In genomic region chr11:74954901-74955300, GRCm38 (mm10) we compare ENCODE assay signal across 11 mouse cellular contexts. TPM values are rescaled to one million over a fixed set of nuclear protein-coding genes. Genes with fewer than 3 reads are reported as not detected.
A peak's percentile ranks its signal among the peaks of the same experiment; 100 is the strongest.
DNase-seq lines count a peak whose midpoint lies in the region; ATAC-seq and TF ChIP-seq lines count a peak whose summit lies in the region.
"Had no signal": no experiment of that assay in that cellular context is flagged by ENCODE, and none has a peak within 500 bp of the region (broad histone marks: within the 10 kb centered on the region; RNA-seq: fewer than 3 reads in every experiment).

No protein-coding gene starts in this region.

- no peak for TF ChIP-seq CTCF in gastrocnemius, adult 2 months (IDR thresholded peaks at IDR 0.05)

- no peaks in the 10 kb centered on the region for H3K27me3 ChIP-seq in limb, embryonic 15.5 days
- H3K27me3 ChIP-seq in limb, embryonic 10.5 days (ENCODE audit: low read depth, poor library complexity, severe bottlenecking) = no peaks in the 10 kb centered on the region
- H3K27me3 ChIP-seq in midbrain, embryonic 13.5 days = no peaks in the 10 kb centered on the region
- H3K27me3 ChIP-seq: hindbrain, embryonic 15.5 days; lung, embryonic 15.5 days had no signal

- DNase-seq in limb, embryonic 10.5 days (ENCODE audit: low spot score) = no peak
- peak; percentile 27 for DNase-seq in T-cell, adult 2 months (ENCODE audit: low spot score)
- DNase-seq in cerebellum, adult 9-11 months = peak; percentile 46
- peak; percentile 85 for DNase-seq in large intestine, adult 2 months (ENCODE audit: low read depth, low spot score)
- DNase-seq in gastrocnemius, adult 2 months = no peak
- DNase-seq: forebrain, postnatal 0 days; heart, adult 18-20 months had no signal

- H3K4me2 ChIP-seq in limb, embryonic 15.5 days = no peak overlapping the region
- H3K4me2 ChIP-seq in midbrain, embryonic 13.5 days (replicated peaks) = no peak overlapping the region
- H3K4me2 ChIP-seq: hindbrain, embryonic 15.5 days; lung, embryonic 15.5 days had no signal

- H3K36me3 ChIP-seq in limb, embryonic 15.5 days = peaks cover 17% of the 10 kb centered on the region; the same call in 1 of the 2 replicates
- H3K36me3 ChIP-seq in limb, embryonic 10.5 days = peaks cover 58% of the 10 kb centered on the region
- H3K36me3 ChIP-seq in midbrain, embryonic 13.5 days = peaks cover 23% of the 10 kb centered on the region

- H3K4me1 ChIP-seq in limb, embryonic 15.5 days = no peaks in the 10 kb centered on the region
- H3K4me1 ChIP-seq in limb, embryonic 10.5 days = no peaks in the 10 kb centered on the region
- no peaks in the 10 kb centered on the region for H3K4me1 ChIP-seq in midbrain, embryonic 13.5 days (replicated peaks)
- H3K4me1 ChIP-seq: hindbrain, embryonic 15.5 days; lung, embryonic 15.5 days had no signal

- H3K9ac ChIP-seq in limb, embryonic 15.5 days = no peak overlapping the region
- no peak overlapping the region for H3K9ac ChIP-seq in midbrain, embryonic 13.5 days (replicated peaks)
- H3K9ac ChIP-seq: forebrain, postnatal 0 days; hindbrain, embryonic 15.5 days; lung, embryonic 15.5 days had no signal

- intact Hi-C loops in gastrocnemius, adult 2 months (cut with DNase I) = no loop called here

- H3K27ac ChIP-seq in limb, embryonic 15.5 days = peak overlapping the region; percentile 54
- H3K27ac ChIP-seq in limb, embryonic 10.5 days = no peak overlapping the region
- no peak overlapping the region for H3K27ac ChIP-seq in gastrocnemius, adult 2 months
- no peak overlapping the region for H3K27ac ChIP-seq in midbrain, embryonic 13.5 days
- H3K27ac ChIP-seq: hindbrain, embryonic 15.5 days; lung, embryonic 15.5 days had no signal

- H3K4me3 ChIP-seq in limb, embryonic 15.5 days = no peak overlapping the region
- no peak overlapping the region for H3K4me3 ChIP-seq in limb, embryonic 10.5 days
- no peak overlapping the region for H3K4me3 ChIP-seq in gastrocnemius, adult 2 months
- no peak overlapping the region for H3K4me3 ChIP-seq in midbrain, embryonic 13.5 days (replicated peaks)
- H3K4me3 ChIP-seq: hindbrain, embryonic 15.5 days; lung, embryonic 15.5 days had no signal

- ATAC-seq in limb, embryonic 15.5 days (ENCODE audit: insufficient number of reproducible peaks, low FRiP score, low TSS enrichment, low read depth) = no peak
- ATAC-seq in midbrain, embryonic 13.5 days = no peak
- ATAC-seq: forebrain, postnatal 0 days had no signal

- H3K9me3 ChIP-seq in limb, embryonic 15.5 days = no peaks in the 10 kb centered on the region
- no peaks in the 10 kb centered on the region for H3K9me3 ChIP-seq in limb, embryonic 10.5 days (replicated peaks)
- no peaks in the 10 kb centered on the region for H3K9me3 ChIP-seq in midbrain, embryonic 13.5 days
- H3K9me3 ChIP-seq: hindbrain, embryonic 15.5 days; lung, embryonic 15.5 days had no signal

RNA-seq across cellular contexts. Expression of gene Srr, which starts 29.2 kb away (rescaled TPM):
- 29.1 and 29.4 TPM in 2 replicates for polyA plus RNA-seq in limb, embryonic 15.5 days (2015; fragmentation: Nextera tagmentation; extraction: Ambion mirVana)
- 13.2 and 17.3 TPM in 2 replicates for polyA plus RNA-seq in limb, embryonic 10.5 days (2016; fragmentation: Nextera tagmentation; extraction: Ambion mirVana)
- polyA plus RNA-seq in large intestine, adult 2 months (2012; rRNA removed) = 8.6 and 15.9 TPM in 2 replicates
- total RNA-seq in gastrocnemius, adult 2 months (2021) = 10 to 100 TPM; 18.9 to 26.7 TPM
- 31.5 and 32.9 TPM in 2 replicates for polyA plus RNA-seq in midbrain, embryonic 13.5 days (2015; fragmentation: Nextera tagmentation; extraction: Ambion mirVana)

RNA-seq across cellular contexts. Expression of gene Smg6, which starts 29.3 kb away (rescaled TPM):
- polyA plus RNA-seq in limb, embryonic 15.5 days (2015; fragmentation: Nextera tagmentation; extraction: Ambion mirVana) = 14.6 and 17.6 TPM in 2 replicates
- 19.6 and 21.5 TPM in 2 replicates for polyA plus RNA-seq in limb, embryonic 10.5 days (2016; fragmentation: Nextera tagmentation; extraction: Ambion mirVana)
- 13.5 and 18.7 TPM in 2 replicates for polyA plus RNA-seq in large intestine, adult 2 months (2012; rRNA removed)
- total RNA-seq in gastrocnemius, adult 2 months (2021) = 10 to 100 TPM; 11.9 to 12.4 TPM
- 20.2 and 21.0 TPM in 2 replicates for polyA plus RNA-seq in midbrain, embryonic 13.5 days (2015; fragmentation: Nextera tagmentation; extraction: Ambion mirVana)

RNA-seq across cellular contexts. Expression of gene Tsr1, which starts 57.0 kb away (rescaled TPM):
- polyA plus RNA-seq in limb, embryonic 15.5 days (2015; fragmentation: Nextera tagmentation; extraction: Ambion mirVana) = 45.4 and 46.6 TPM in 2 replicates
- polyA plus RNA-seq in limb, embryonic 10.5 days (2016; fragmentation: Nextera tagmentation; extraction: Ambion mirVana) = 55.3 and 61.4 TPM in 2 replicates
- 12.2 and 14.8 TPM in 2 replicates for polyA plus RNA-seq in large intestine, adult 2 months (2012; rRNA removed)
- total RNA-seq in gastrocnemius, adult 2 months (2021) = 10 to 100 TPM; 24.7 to 28.9 TPM
- polyA plus RNA-seq in midbrain, embryonic 13.5 days (2015; fragmentation: Nextera tagmentation; extraction: Ambion mirVana) = 28.1 and 32.1 TPM in 2 replicates

RNA-seq across cellular contexts. Expression of gene Sgsm2, which starts 58.0 kb away (rescaled TPM):
- 5.8 and 6.6 TPM in 2 replicates for polyA plus RNA-seq in limb, embryonic 15.5 days (2015; fragmentation: Nextera tagmentation; extraction: Ambion mirVana)
- 3.0 and 4.1 TPM in 2 replicates for polyA plus RNA-seq in limb, embryonic 10.5 days (2016; fragmentation: Nextera tagmentation; extraction: Ambion mirVana)
- 8.3 and 10.6 TPM in 2 replicates for polyA plus RNA-seq in large intestine, adult 2 months (2012; rRNA removed)
- total RNA-seq in gastrocnemius, adult 2 months (2021) = 1 to 10 TPM; 2.1 TPM
- 18.8 and 20.8 TPM in 2 replicates for polyA plus RNA-seq in midbrain, embryonic 13.5 days (2015; fragmentation: Nextera tagmentation; extraction: Ambion mirVana)

Comparison
In these comparisons a context has a peak if more than half of its experiments do, and no peak if none do; other contexts are left out.
1. DNase-seq: peak in T-cell, adult 2 months (single experiment), cerebellum, adult 9-11 months (single experiment) and large intestine, adult 2 months (single experiment); none in limb, embryonic 10.5 days (single experiment) and gastrocnemius, adult 2 months (single experiment).